Mouse (Mus musculus): Measurements from ENCODE around the gene Abcc6.
"Not testable (repeated sequence)": the region's sequence is repeated elsewhere in the genome, so short reads cannot be mapped to it uniquely, and the experiment has no call there.

The Abcc6 gene

DNA sequence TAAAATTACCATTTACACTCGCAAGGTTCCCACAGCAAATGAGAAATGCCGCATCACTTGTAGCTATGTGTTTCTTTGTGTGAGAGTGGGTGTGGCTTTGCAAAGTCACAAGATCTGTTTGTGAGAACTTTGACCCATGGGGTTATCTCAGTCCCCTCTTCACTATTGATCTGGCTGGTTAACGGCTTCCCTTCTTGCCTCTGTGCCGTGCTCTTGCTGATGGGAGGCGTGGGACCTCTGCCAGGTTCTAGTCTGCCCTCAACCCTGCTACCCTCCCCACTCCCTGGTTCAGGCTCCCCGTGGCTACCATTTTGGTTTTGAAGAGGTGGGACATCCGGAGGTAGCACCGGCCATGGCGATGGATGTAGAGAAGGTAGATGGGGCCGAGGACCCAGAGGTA, 1.4 kb downstream of the Abcc6 start:
- DNase-seq (ENCODE audit: low read depth), result no peak

GRCm38 (mm10) chr7:46025436-46025835, 4.7 kb downstream of the Abcc6 start:
- DNase-seq (ENCODE audit: low read depth), result no peak

DNA sequence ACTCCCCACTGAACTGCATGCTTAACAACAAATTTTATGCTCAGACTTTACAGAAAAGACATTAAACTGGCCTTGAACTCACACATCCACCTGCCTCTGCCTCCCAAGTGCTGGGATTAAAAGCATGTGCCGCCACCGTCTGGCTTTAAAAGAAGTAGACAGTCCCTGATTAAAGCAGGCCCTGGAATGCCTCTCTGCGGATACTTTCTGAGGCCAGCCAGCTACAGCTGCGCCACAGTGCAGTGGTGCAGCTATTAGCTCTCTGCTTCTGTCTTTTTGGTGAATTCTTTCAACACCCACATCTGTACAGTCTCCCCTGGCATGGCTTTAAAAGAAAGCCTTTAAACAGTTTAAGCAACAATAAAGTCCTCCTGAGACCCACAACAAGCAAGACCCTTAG, 8.2 kb downstream of the Abcc6 start:
- DNase-seq (ENCODE audit: low read depth), result no peak

- DNase-seq (ENCODE audit: low read depth), result no peak
These were observed 10.5 kb downstream of the Abcc6 start for GRCm38 (mm10) chr7:46019594-46019993.

- DNase-seq (ENCODE audit: low read depth), result peak; percentile 61
These were observed 16.7 kb downstream of the Abcc6 start for GRCm38 (mm10) chr7:46013266-46014010.

DNA sequence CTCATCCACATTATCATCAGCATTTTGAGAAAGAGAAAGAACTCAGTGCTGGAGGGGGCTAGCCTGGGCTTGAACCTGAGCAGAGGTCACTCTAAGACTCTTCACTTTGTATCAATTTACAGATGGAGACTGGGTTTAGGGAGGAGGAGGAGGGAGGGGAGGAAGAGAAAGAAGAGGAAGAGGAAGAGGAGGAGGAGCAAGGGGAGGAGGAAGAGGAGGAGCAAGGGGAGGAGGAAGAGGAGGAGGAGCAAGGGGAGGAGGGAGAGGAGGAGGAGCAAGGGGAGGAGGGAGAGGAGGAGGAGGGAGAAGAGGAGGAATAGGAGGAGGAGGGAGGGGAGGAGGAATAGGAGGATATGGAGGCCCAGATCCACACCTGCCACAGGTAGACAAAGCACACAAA, 18.0 kb downstream of the Abcc6 start:
- DNase-seq (ENCODE audit: low read depth), result no peak

DNA sequence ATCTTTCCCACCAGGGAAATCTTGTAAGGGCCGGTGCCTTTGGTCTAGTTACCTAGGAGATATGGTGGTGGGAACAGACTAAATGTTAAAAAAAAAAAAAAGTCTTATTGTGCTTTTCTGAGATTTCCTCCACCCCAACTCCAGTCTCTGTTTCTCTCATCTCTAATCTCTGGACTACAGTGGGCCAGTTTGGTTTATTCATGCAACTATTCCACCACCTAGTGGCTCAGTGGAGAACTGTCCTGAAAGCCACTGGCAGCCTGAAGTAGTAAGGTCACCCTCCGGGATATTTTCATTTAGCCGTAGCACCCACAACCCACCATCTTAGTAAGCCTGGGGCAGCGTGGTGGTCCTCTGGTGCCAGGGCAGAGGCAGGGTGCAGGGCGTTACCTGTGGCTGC, 20.5 kb downstream of the Abcc6 start:
- DNase-seq (ENCODE audit: low read depth), result peak; percentile 34

GRCm38 (mm10) chr7:46002748-46003147, 27.4 kb downstream of the Abcc6 start:
- DNase-seq (ENCODE audit: low read depth), result no peak

- no peak for DNase-seq (ENCODE audit: low read depth)
These were observed 29.5 kb downstream of the Abcc6 start for GRCm38 (mm10) chr7:46000577-46000976.

GRCm38 (mm10) chr7:45992470-45992869, 37.6 kb downstream of the Abcc6 start:
- DNase-seq (ENCODE audit: low read depth), result no peak

DNA sequence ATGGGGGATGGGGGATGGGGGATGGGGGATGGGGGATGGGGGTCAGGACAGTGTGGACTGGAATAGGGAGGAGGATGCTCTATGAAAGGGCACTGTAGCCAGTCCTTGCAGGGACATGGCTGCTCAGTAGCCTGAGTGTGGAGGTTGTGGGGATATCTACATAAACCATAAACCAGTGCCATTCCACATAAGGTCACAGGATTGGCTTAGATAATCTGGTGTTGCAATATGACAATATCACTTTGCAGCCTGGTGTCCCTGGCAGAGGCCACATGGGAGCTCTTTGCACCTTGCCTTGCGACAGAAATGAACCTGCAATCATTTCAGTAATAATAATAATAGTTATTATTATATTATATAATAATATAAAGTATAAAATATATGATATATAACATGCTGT, 41.8 kb downstream of the Abcc6 start:
- DNase-seq (ENCODE audit: low read depth), result no peak

DNA sequence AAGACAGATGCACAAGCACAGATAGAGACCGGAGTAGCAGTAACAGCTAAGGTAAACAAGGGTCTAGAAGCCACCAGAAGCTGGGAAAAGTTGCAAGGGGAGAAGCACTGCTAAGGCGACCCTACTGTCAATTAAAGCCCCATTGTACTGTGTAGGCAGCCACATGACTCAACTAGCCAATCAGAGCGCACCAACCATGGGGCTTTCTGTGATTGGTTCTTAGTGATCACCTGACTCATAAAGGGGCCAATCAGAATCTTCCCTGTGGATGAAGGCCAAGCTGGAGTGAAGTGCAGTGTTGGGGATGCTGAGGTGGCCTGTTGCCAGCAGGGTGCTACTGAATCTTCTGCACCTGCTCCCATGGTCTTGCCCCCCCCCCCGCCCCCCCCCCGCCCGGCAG, 43.2 kb downstream of the Abcc6 start:
- no peak for DNase-seq (ENCODE audit: low read depth)

GRCm38 (mm10) chr7:45981612-45982011, 48.5 kb downstream of the Abcc6 start:
- no peak for DNase-seq (ENCODE audit: low read depth)

- no peak for DNase-seq (ENCODE audit: low read depth)
These were observed 55.6 kb downstream of the Abcc6 start for GRCm38 (mm10) chr7:45974512-45974911.

- DNase-seq (ENCODE audit: low read depth), result no peak
These were observed 56.0 kb downstream of the Abcc6 start for GRCm38 (mm10) chr7:45974103-45974502.

DNA sequence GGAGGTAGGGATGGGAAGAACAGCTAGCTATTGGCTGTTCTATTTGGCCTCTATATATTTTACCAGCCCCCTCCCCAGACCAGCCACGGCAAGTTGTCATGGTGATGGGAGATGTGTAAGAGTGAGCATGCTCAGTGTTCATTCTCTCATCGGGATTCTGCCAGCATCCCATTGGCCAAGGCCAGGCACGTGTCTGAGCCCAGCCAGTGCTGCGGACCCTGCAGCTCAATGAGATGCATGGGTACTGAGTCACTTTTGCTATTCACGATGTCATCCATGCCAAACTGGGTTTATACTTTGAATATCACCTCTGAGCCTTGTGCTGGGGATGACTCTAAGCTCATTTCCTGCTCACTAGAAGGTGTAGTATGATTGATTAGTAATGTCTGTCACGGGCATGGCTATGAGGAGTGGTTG, 56.8 kb downstream of the Abcc6 start:
- no peak for DNase-seq (ENCODE audit: low read depth)

- DNase-seq (ENCODE audit: low read depth), result no peak
These were observed 58.0 kb downstream of the Abcc6 start for GRCm38 (mm10) chr7:45971831-45972723.

GRCm38 (mm10) chr7:45956611-45957010, 73.5 kb downstream of the Abcc6 start:
- no peak for DNase-seq (ENCODE audit: low read depth)

DNA sequence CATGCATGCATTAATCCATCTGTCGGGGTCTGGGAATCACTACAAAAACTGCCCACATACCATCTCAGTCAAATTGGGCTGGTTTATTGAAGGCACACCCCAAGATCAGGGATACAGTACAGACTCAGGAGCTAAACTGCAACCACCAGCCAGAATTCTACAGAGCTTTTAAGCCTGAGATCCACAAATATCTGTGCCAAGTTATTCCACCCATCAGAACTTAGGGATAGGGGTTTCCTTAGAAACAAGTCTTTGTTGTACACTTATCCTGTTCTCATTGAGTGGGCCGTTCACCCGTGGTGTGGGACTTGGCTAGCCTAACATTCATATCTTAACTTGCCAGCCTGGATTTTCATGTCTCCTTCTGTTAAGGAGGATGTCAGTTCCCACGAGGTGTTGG, 81.0 kb downstream of the Abcc6 start:
- DNase-seq (ENCODE audit: low read depth), result no peak

GRCm38 (mm10) chr7:45943280-45943679, 86.8 kb downstream of the Abcc6 start:
- not testable (repeated sequence) for DNase-seq (ENCODE audit: low read depth)

DNA sequence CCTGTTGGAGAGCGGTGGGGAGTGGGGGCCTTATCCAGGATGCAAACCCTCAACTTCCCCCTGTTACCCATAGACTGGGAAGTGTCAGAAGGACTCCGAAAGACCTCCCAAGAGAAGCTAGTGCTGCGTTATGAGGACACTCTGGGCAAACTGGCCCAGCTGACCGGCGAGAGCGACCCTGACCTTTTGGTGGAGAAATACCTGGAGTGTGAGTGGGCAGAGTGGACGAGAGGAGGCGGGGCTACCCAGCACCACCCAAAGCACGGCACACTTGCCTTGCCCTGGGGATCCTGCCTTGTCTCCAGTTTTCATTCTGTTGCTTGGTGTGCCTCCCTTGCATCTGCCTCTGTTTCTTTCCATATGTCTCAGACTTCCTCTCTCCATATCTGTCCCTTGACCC, 88.1 kb downstream of the Abcc6 start:
- DNase-seq (ENCODE audit: low read depth), result no peak

GRCm38 (mm10) chr7:45939836-45940235, 90.3 kb downstream of the Abcc6 start:
- DNase-seq (ENCODE audit: low read depth), result no peak

DNA sequence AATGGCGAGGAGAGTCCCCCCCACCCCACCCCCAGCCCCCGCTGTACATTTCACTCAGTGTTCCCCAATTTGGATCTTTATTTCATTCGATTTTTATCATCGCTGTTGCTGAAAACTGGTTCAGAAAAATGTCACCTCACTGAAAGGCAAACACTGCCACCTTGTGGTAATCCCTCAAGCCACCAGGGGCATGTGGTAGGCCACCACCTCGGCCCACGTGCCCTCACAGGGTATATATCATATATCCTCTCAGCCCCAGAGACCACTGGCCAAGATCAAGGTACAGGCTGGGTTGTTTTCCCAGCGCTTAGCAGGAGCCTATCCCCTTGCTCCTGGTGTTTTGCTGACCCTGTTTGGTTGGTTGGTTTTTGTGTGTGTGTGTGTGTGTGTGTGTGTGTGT, 95.0 kb downstream of the Abcc6 start:
- DNase-seq (ENCODE audit: low read depth), result no peak
